Mouse (Mus musculus): ENCODE measurements around the gene Slc51a. TPM values are rescaled to one million over a fixed set of nuclear protein-coding genes. Genes with fewer than 3 reads are reported as not detected.

The Slc51a gene
- total RNA-seq (2023; ENCODE audit: inconsistent age): not detected in 4 replicates

GRCm38 (mm10) chr16:32487234-32488111 is at the start of gene Slc51a:
Gene Slc51a (minus strand): TSS chr16:32487879.

GRCm38 (mm10) chr16:32495965-32496364 is 8.3 kb upstream of the Slc51a start, which contains the start of gene Zdhhc19:
Gene Zdhhc19 (plus strand): TSS chr16:32496265.

GRCm38 (mm10) chr16:32430474-32431046 is 57.1 kb downstream of the Slc51a start, which contains the start of gene Pcyt1a:
Gene Pcyt1a (plus strand): TSS chr16:32430921.

Other genes starting within 250 kb of the Slc51a start
- gene Fbxo45, start 240.7 kb downstream of the Slc51a start, total RNA-seq (2023; ENCODE audit: inconsistent age): 8.8 to 10.3 TPM (median 9.9 TPM) in 4 replicates
- gene Wdr53, start 240.7 kb downstream of the Slc51a start, total RNA-seq (2023; ENCODE audit: inconsistent age): 8.6 to 14.0 TPM (median 12.9 TPM) in 4 replicates
- gene Smco1, start 216.4 kb downstream of the Slc51a start, total RNA-seq (2023; ENCODE audit: inconsistent age): 0.48 to 0.99 TPM (median 0.68 TPM) in 4 replicates
- gene Rnf168, start 210.4 kb downstream of the Slc51a start, total RNA-seq (2023; ENCODE audit: inconsistent age): 12.8 to 17.4 TPM (median 14.9 TPM) in 4 replicates
- gene Ubxn7, start 155.6 kb downstream of the Slc51a start, total RNA-seq (2023; ENCODE audit: inconsistent age): 60.9 to 71.7 TPM (median 68.2 TPM) in 4 replicates
- 0.42 TPM in 1 of 4 replicates, not detected in the others for gene Tm4sf19, start 87.4 kb downstream of the Slc51a start, total RNA-seq (2023; ENCODE audit: inconsistent age)
- gene Tctex1d2, start 68.2 kb downstream of the Slc51a start, total RNA-seq (2023; ENCODE audit: inconsistent age): 4.3 to 6.6 TPM (median 5.2 TPM) in 4 replicates
- 50.1 to 69.7 TPM (median 59.3 TPM) in 4 replicates for gene Pcyt1a, start 57.0 kb downstream of the Slc51a start, total RNA-seq (2023; ENCODE audit: inconsistent age)
- not detected in 4 replicates for gene Zdhhc19, start 8.4 kb upstream of the Slc51a start, total RNA-seq (2023; ENCODE audit: inconsistent age)
- 85.6 to 106 TPM (median 93.0 TPM) in 4 replicates for gene Tfrc, start 121.0 kb upstream of the Slc51a start, total RNA-seq (2023; ENCODE audit: inconsistent age)
- gene Tnk2, start 156.0 kb upstream of the Slc51a start, total RNA-seq (2023; ENCODE audit: inconsistent age): 112 to 142 TPM (median 137 TPM) in 4 replicates
- gene Muc4, start 248.0 kb upstream of the Slc51a start, total RNA-seq (2023; ENCODE audit: inconsistent age): not detected in 4 replicates

Measured in B cell, adult (primary cell).